Mouse (Mus musculus): Measurements from ENCODE around the gene Tecpr1. TPM values are rescaled to one million over a fixed set of nuclear protein-coding genes. Genes with fewer than 3 reads are reported as not detected.

The Tecpr1 gene
- total and polyA plus RNA-seq, 3 experiments = 2.8 to 6.2 (median 6.0) TPM

DNA sequence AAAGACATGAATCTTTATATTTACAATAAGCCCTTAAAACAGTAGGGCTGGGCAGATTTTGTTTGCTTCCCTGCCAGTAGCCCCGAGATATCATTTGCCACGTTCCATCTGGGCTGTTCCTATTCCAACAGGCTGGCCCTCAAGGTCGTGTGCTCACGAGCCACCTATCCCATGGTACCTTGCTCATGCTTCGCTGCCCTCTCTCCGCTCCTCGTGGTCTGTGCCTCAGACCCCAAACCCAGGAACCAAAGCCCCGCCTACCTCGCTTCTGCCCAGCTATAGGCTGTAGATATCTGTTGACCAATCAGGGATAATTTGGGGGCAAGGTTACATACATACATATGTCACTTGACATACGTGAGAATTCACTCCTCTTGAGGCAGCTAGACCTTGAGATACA, 23.9 kb upstream of the Tecpr1 start:
- peaks cover 3 to 13% of the 10 kb centered on the region in 2 experiments; a peak in 3 of 4 replicates for H3K4me1 ChIP-seq (ENCODE audit: control insufficient read depth in 1 of 2, insufficient read depth in 2 of 2)
- H3K36me3 ChIP-seq (replicated peaks in 1 of 2; ENCODE audit: control insufficient read depth in 1 of 2, insufficient read depth in 1 of 2, low read length in 1 of 2) = no peaks in the 10 kb centered on the region
- H3K27me3 ChIP-seq (replicated peaks) = no peaks in the 10 kb centered on the region
- TF ChIP-seq ZKSCAN1 (IDR thresholded peaks at IDR 0.05; ENCODE audit: borderline replicate concordance, low read depth, low read length) (no peak), MEF2A (IDR thresholded peaks at IDR 0.05; ENCODE audit: borderline replicate concordance, low read depth, low read length) (no peak), ZNF384 (IDR thresholded peaks at IDR 0.05; ENCODE audit: low read depth, low read length) (no peak), SMC3 (IDR thresholded peaks at IDR 0.05; ENCODE audit: low read depth, low read length) (no peak), TCF12 (IDR thresholded peaks at IDR 0.05; ENCODE audit: low read depth, low read length) (no peak), SIN3A (IDR thresholded peaks at IDR 0.05; ENCODE audit: low read length) (no peak), ETS1 (conservative IDR thresholded peaks at IDR 0.05; ENCODE audit: low read depth, low read length) (no peak), JUND (conservative IDR thresholded peaks at IDR 0.05; ENCODE audit: low read depth, low read length) (no peak), USF2 (conservative IDR thresholded peaks at IDR 0.05; ENCODE audit: low read depth, low read length) (no peak)
- no peak overlapping the region for H3K4me2 ChIP-seq (ENCODE audit: insufficient read depth, low read depth, poor library complexity, severe bottlenecking)
- no peak overlapping the region for H3K27ac ChIP-seq (ENCODE audit: insufficient read depth, low read depth)
- peaks cover 9% of the 10 kb centered on the region for H3K9me3 ChIP-seq (replicated peaks; ENCODE audit: low read length)
- no peaks in the 10 kb centered on the region for H3K79me2 ChIP-seq (replicated peaks; ENCODE audit: control insufficient read depth, extremely low read depth, insufficient read depth, poor library complexity, severe bottlenecking)
- no peak for DNase-seq (ENCODE audit: extremely low read depth)
- no peak overlapping the region for H3K9ac ChIP-seq (ENCODE audit: insufficient read depth, low read depth)
- in situ Hi-C loops (cut with MboI; ENCODE audit: low pct_ligation_motif_present, low pct_unique_long_range_greater_than_20kb, low sequenced_read_pairs) (no loop called here), dilution Hi-C loops (cut with MboI; ENCODE audit: extremely low pct_ligation_motif_present, extremely low pct_unique_long_range_greater_than_20kb, low sequenced_read_pairs) (no loop called here)
- H3K4me3 ChIP-seq (replicated peaks in 1 of 3; ENCODE audit: low read depth in 2 of 3, low read length in 2 of 3, poor library complexity in 1 of 3) = no peak overlapping the region

DNA sequence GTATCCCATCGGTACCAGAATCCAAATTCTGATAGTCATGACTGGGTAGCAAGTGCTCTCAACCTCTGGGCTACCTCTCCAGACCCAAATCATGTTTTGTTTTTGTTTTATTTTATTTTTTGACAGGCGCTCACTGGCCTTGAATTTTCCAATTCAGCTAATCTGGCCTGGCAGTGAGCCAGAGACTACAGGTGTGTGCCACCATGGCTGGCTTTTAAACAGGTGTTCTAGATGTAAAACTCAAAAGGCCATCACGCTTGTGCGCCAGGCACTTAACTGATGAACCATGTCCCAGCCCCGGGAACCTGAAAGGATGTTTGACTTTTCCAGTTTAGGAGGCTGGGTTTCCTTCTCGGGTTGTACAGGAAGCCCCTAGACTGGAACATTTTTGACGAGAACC, 23.3 kb upstream of the Tecpr1 start:
- in situ Hi-C loops (cut with MboI; ENCODE audit: low pct_ligation_motif_present, low pct_unique_long_range_greater_than_20kb, low sequenced_read_pairs) = no loop called here
- H3K9me3 ChIP-seq (replicated peaks; ENCODE audit: low read length) = peaks cover 9% of the 10 kb centered on the region
- peaks cover 0 to 6% of the 10 kb centered on the region in 2 experiments; a peak in 2 of 4 replicates for H3K4me1 ChIP-seq (ENCODE audit: control insufficient read depth in 1 of 2, insufficient read depth in 2 of 2)
- H3K9ac ChIP-seq (ENCODE audit: insufficient read depth, low read depth) = no peak overlapping the region
- H3K4me2 ChIP-seq (ENCODE audit: insufficient read depth, low read depth, poor library complexity, severe bottlenecking) = no peak overlapping the region
- H3K4me3 ChIP-seq (replicated peaks in 1 of 3; ENCODE audit: low read depth in 2 of 3, low read length in 2 of 3, poor library complexity in 1 of 3) = no peak overlapping the region
- dilution Hi-C loops (cut with MboI; ENCODE audit: extremely low pct_ligation_motif_present, extremely low pct_unique_long_range_greater_than_20kb, low sequenced_read_pairs) = no loop called here
- no peaks in the 10 kb centered on the region for H3K36me3 ChIP-seq (replicated peaks in 1 of 2; ENCODE audit: control insufficient read depth in 1 of 2, insufficient read depth in 1 of 2, low read length in 1 of 2)
- TF ChIP-seq MAZ (IDR thresholded peaks at IDR 0.05; ENCODE audit: low read depth, low read length) (no peak), ZC3H11A (IDR thresholded peaks at IDR 0.05; ENCODE audit: low read depth, low read length) (no peak), GABPA (IDR thresholded peaks at IDR 0.05; ENCODE audit: insufficient replicate concordance, low read depth, low read length) (no peak), UBTF (IDR thresholded peaks at IDR 0.05; ENCODE audit: low read depth, low read length) (no peak), POLR2AphosphoS2 (IDR thresholded peaks at IDR 0.05; ENCODE audit: low read depth, low read length) (no peak), ZKSCAN1 (IDR thresholded peaks at IDR 0.05; ENCODE audit: borderline replicate concordance, low read depth, low read length) (no peak), POLR2A (IDR thresholded peaks at IDR 0.05; ENCODE audit: low read depth, low read length) (no peak)
- no peaks in the 10 kb centered on the region for H3K27me3 ChIP-seq (replicated peaks)
- no peak for DNase-seq (ENCODE audit: extremely low read depth)
- no peak overlapping the region for H3K27ac ChIP-seq (ENCODE audit: insufficient read depth, low read depth)
- no peaks in the 10 kb centered on the region for H3K79me2 ChIP-seq (replicated peaks; ENCODE audit: control insufficient read depth, extremely low read depth, insufficient read depth, poor library complexity, severe bottlenecking)
